Mouse (Mus musculus) gastrocnemius, adult 2 months (tissue): ENCODE results near the gene Dock3. TPM values are rescaled to one million over a fixed set of nuclear protein-coding genes. Genes with fewer than 3 reads are reported as not detected.
"Not testable (repeated sequence)": the region's sequence is repeated elsewhere in the genome, so short reads cannot be mapped to it uniquely, and the experiment has no call there.

ENCODE experiments used
- DNase-seq: peaks from one replicate; pipeline ENCODE4 v3.0.0; 2022
- H3K27ac ChIP-seq: fragments of 200-600 bp; 2 replicates; pipeline ENCODE4 v1.8.1; 2022; ENCODE audit warnings: mild to moderate bottlenecking
- H3K4me3 ChIP-seq: fragments of 200-600 bp; 2 replicates; pipeline ENCODE4 v1.8.1; 2022; ENCODE audit warnings: mild to moderate bottlenecking, moderate library complexity
- CTCF ChIP-seq: fragments of 200-600 bp; IDR thresholded peaks from 2 replicates; pipeline ENCODE4 v1.8.1; 2022; ENCODE audit warnings: antibody characterized with exemption, mild to moderate bottlenecking, moderate library complexity
- intact Hi-C: fragments of 180-260 bp; cut with DNase I; formaldehyde crosslinking; loops from one replicate; pipeline ENCODE4 v1.15.1; 2025
- total RNA-seq, 2 experiments: library from RNA; stranded (reverse); gene quantifications; 2 replicates each; pipeline ENCODE4 v1.2.3; 2021

Dock3 gene
- total RNA-seq, 2 experiments from 2014 or later: not detected

GRCm38 (mm10) chr9:107164825-107165224 lies 66.9 kb downstream of the Dock3 start:
- intact Hi-C loops: loop anchor here (1.0 to 10.0 kb wide), 2 partner anchors 126 to 260 kb away; no protein-coding TSS in a partner anchor
- TF ChIP-seq CTCF: peak; percentile 53
- Histone ChIP-seq H3K4me3 (no peak overlapping the region), H3K27ac (no peak overlapping the region)
- DNase-seq: no peak

- DNase-seq, H3K4me3 ChIP-seq, H3K27ac ChIP-seq, intact Hi-C loops: not testable (repeated sequence)
These were observed 75.3 kb downstream of the Dock3 start for GRCm38 (mm10) chr9:107156388-107156787.

- Histone ChIP-seq H3K27ac (no peak overlapping the region), H3K4me3 (no peak overlapping the region)
- TF ChIP-seq CTCF: no peak
- DNase-seq: no peak
- intact Hi-C loops: no loop called here
These were observed 118.9 kb downstream of the Dock3 start for GRCm38 (mm10) chr9:107112791-107113190.

GRCm38 (mm10) chr9:107112056-107112455 lies 119.7 kb downstream of the Dock3 start:
- Histone ChIP-seq H3K27ac (no peak overlapping the region), H3K4me3 (no peak overlapping the region)
- TF ChIP-seq CTCF: no peak
- no peak for DNase-seq
- intact Hi-C loops: no loop called here

- H3K27ac ChIP-seq: no peak overlapping the region
- TF ChIP-seq CTCF: no peak
- no peak for DNase-seq
- H3K4me3 ChIP-seq: no peak overlapping the region
- intact Hi-C loops: no loop called here
These were observed 132.2 kb downstream of the Dock3 start for GRCm38 (mm10) chr9:107099487-107099886.

GRCm38 (mm10) chr9:107089451-107089850 lies 142.3 kb downstream of the Dock3 start:
- H3K4me3 ChIP-seq, H3K27ac ChIP-seq, DNase-seq, intact Hi-C loops: not testable (repeated sequence)

- Histone ChIP-seq H3K27ac (no peak overlapping the region), H3K4me3 (no peak overlapping the region)
- DNase-seq: no peak
- intact Hi-C loops: no loop called here
- no peak for TF ChIP-seq CTCF
These were observed 144.2 kb downstream of the Dock3 start for GRCm38 (mm10) chr9:107087531-107087930.

- no peak for TF ChIP-seq CTCF
- DNase-seq: no peak
- no peak overlapping the region for H3K4me3 ChIP-seq
- intact Hi-C loops: no loop called here
- no peak overlapping the region for H3K27ac ChIP-seq
These were observed 193.8 kb downstream of the Dock3 start for GRCm38 (mm10) chr9:107037947-107038346.

GRCm38 (mm10) chr9:107027586-107027985 lies 204.1 kb downstream of the Dock3 start:
- intact Hi-C loops: no loop called here
- Histone ChIP-seq H3K4me3 (no peak overlapping the region), H3K27ac (no peak overlapping the region)
- TF ChIP-seq CTCF: no peak
- no peak for DNase-seq

GRCm38 (mm10) chr9:107009841-107010240 lies 221.9 kb downstream of the Dock3 start:
- intact Hi-C loops: no loop called here
- no peak for TF ChIP-seq CTCF
- Histone ChIP-seq H3K4me3 (no peak overlapping the region), H3K27ac (no peak overlapping the region)
- DNase-seq: no peak

GRCm38 (mm10) chr9:107003187-107003586 lies 228.5 kb downstream of the Dock3 start:
- TF ChIP-seq CTCF: no peak
- H3K27ac ChIP-seq: no peak overlapping the region
- intact Hi-C loops: no loop called here
- H3K4me3 ChIP-seq: no peak overlapping the region
- DNase-seq: no peak

- intact Hi-C loops: loop anchor here (5.0 kb wide), 1 partner anchor 322 kb away; no protein-coding TSS in a partner anchor
These were observed 261.0 kb downstream of the Dock3 start for GRCm38 (mm10) chr9:106970742-106971141.

GRCm38 (mm10) chr9:106958452-106958851 lies 273.3 kb downstream of the Dock3 start:
- DNase-seq: no peak
- Histone ChIP-seq H3K4me3 (no peak overlapping the region), H3K27ac (no peak overlapping the region)
- TF ChIP-seq CTCF: no peak
- intact Hi-C loops: no loop called here

More at GRCm38 (mm10) chr9:106970742-106971141, 261.0 kb downstream of the Dock3 start:
- Histone ChIP-seq H3K27ac (no peak overlapping the region), H3K4me3 (no peak overlapping the region)
- TF ChIP-seq CTCF: peak; percentile 54
- DNase-seq: no peak

GRCm38 (mm10) chr9:106955486-106955885 lies 276.2 kb downstream of the Dock3 start:
- Histone ChIP-seq H3K4me3 (no peak overlapping the region), H3K27ac (no peak overlapping the region)
- no peak for TF ChIP-seq CTCF
- no peak for DNase-seq
- intact Hi-C loops: no loop called here

GRCm38 (mm10) chr9:106934998-106935397 lies 296.7 kb downstream of the Dock3 start:
- TF ChIP-seq CTCF: no peak
- DNase-seq: no peak
- intact Hi-C loops: no loop called here
- Histone ChIP-seq H3K4me3 (no peak overlapping the region), H3K27ac (no peak overlapping the region)
